Mouse (Mus musculus) ES-Bruce4 (cell line): ENCODE results near the gene Aldh1l2.

ENCODE experiments used
- CTCF ChIP-seq: IDR thresholded peaks from one replicate; pipeline ENCODE4 v1.8.1; 2011; ENCODE audit warnings: low read depth, low read length
- EP300 ChIP-seq: IDR thresholded peaks from 2 replicates; pipeline ENCODE4 v1.6.1; 2011; ENCODE audit warnings: low read depth, low read length; ENCODE audit not compliant: insufficient read depth
- POLR2A ChIP-seq: IDR thresholded peaks from one replicate; pipeline ENCODE4 v1.8.1; 2011; ENCODE audit warnings: low read length; ENCODE audit not compliant: insufficient read depth

- no peak for TF ChIP-seq EP300
- no peak for TF ChIP-seq CTCF
- TF ChIP-seq POLR2A, result no peak
Measured at GRCm38 (mm10) chr10:83565449-83566441, 31.8 kb upstream of the Aldh1l2 start.
